Comparison of ENCODE assay signal across 24 mouse cellular contexts in the genomic region with DNA sequence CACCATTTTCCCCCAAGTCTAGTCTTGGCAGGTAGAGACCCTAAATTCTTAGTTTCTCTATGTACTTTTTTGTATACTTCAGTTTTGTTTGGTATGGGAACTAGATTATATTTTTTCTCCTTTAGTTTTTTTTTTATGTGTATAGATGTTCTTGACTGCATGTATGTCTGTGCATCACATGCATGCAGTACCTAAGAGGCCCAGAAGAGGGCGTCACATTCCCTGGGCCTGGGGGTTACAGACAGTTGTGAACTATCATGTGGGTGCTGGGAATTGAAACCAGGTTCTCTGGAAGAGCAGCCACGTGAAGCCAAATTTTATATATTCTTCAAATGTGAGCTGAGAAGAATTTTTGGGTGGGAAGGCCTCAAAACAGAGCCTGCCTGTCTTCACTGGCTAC. TPM values are rescaled to one million over a fixed set of nuclear protein-coding genes. Genes with fewer than 3 reads are reported as not detected.
DNase-seq lines count a peak whose midpoint lies in the region; ATAC-seq and TF ChIP-seq lines count a peak whose summit lies in the region.
"Had no signal": no experiment of that assay in that cellular context is flagged by ENCODE, and none has a peak within 500 bp of the region (broad histone marks: within the 10 kb centered on the region; RNA-seq: fewer than 3 reads in every experiment).

No protein-coding gene starts in this region.

- H3K9me3 ChIP-seq in liver, embryonic 12.5 days (replicated peaks): no peaks in the 10 kb centered on the region
- no peaks in the 10 kb centered on the region for H3K9me3 ChIP-seq in E14TG2a.4 (ENCODE audit: low read length)
- H3K9me3 ChIP-seq: embryonic facial prominence, embryonic 10.5 days; heart, embryonic 13.5 days; hindbrain, embryonic 15.5 days; limb, embryonic 10.5 days; liver, embryonic 15.5 days had no signal

- no peak overlapping the region for H3K9ac ChIP-seq in liver, adult 2 months (ENCODE audit: low read depth, low read length)
- H3K9ac ChIP-seq in liver, embryonic 12.5 days: no peak overlapping the region
- H3K9ac ChIP-seq: heart, embryonic 13.5 days; hindbrain, embryonic 15.5 days; liver, embryonic 15.5 days had no signal

- TF ChIP-seq CTCF in gastrocnemius, adult 2 months (IDR thresholded peaks at IDR 0.05): peak; percentile 41
- peak; percentile 32; the same call in 1 of the 2 replicates for TF ChIP-seq CTCF in liver, adult 2 months (IDR thresholded peaks at IDR 0.05; ENCODE audit: low read depth, low read length)
- TF ChIP-seq CTCF in E14TG2a.4 (conservative IDR thresholded peaks at IDR 0.05; ENCODE audit: low read length): peak; percentile 50
- no peak for TF ChIP-seq CTCF in cerebellum, adult 2 months (IDR thresholded peaks at IDR 0.05; ENCODE audit: borderline replicate concordance, insufficient read depth, low read depth, low read length)

- TF ChIP-seq POLR2A in liver, adult 2 months (IDR thresholded peaks at IDR 0.05; ENCODE audit: extremely low read depth, insufficient read depth, low read length): no peak
- TF ChIP-seq POLR2A in cerebellum, adult 2 months (IDR thresholded peaks at IDR 0.05; ENCODE audit: borderline replicate concordance, insufficient read depth, low read length): no peak

- 67% methylated on average over 2 of the region's 2 CpGs for WGBS in liver, adult 2 months
- WGBS in liver, embryonic 12.5 days (ENCODE audit: insufficient replicate concordance): 31% methylated on average over 2 of the region's 2 CpGs
- WGBS in cerebellum, adult 2 months: 74% methylated on average over 2 of the region's 2 CpGs

- no peak overlapping the region for H3K4me2 ChIP-seq in liver, embryonic 12.5 days
- H3K4me2 ChIP-seq: heart, embryonic 13.5 days; hindbrain, embryonic 15.5 days; liver, embryonic 15.5 days had no signal

- peaks cover 59% of the 10 kb centered on the region for H3K36me3 ChIP-seq in liver, adult 2 months (ENCODE audit: control insufficient read depth, insufficient read depth, low read length)
- H3K36me3 ChIP-seq in liver, embryonic 12.5 days: no peaks in the 10 kb centered on the region
- H3K36me3 ChIP-seq in E14TG2a.4 (ENCODE audit: insufficient read depth, low read length): no peaks in the 10 kb centered on the region
- H3K36me3 ChIP-seq: embryonic facial prominence, embryonic 10.5 days; heart, embryonic 13.5 days; hindbrain, embryonic 15.5 days; limb, embryonic 10.5 days had no signal

- no peak overlapping the region for H3K4me3 ChIP-seq in gastrocnemius, adult 2 months
- no peak overlapping the region for H3K4me3 ChIP-seq in liver, adult 2 months (ENCODE audit: insufficient read depth, low read depth, low read length)
- no peak overlapping the region for H3K4me3 ChIP-seq in liver, embryonic 12.5 days
- H3K4me3 ChIP-seq in E14TG2a.4 (replicated peaks; ENCODE audit: low read length): no peak overlapping the region
- H3K4me3 ChIP-seq in cerebellum, adult 2 months (replicated peaks; ENCODE audit: insufficient read depth, low read depth, low read length): no peak overlapping the region
- H3K4me3 ChIP-seq: embryonic facial prominence, embryonic 10.5 days; heart, embryonic 13.5 days; hindbrain, embryonic 15.5 days; limb, embryonic 10.5 days; liver, embryonic 15.5 days had no signal

- H3K79me2 ChIP-seq in liver, adult 2 months (ENCODE audit: control insufficient read depth, insufficient read depth, low read length): no peaks in the 10 kb centered on the region

- no peak for DNase-seq in gastrocnemius, adult 2 months
- DNase-seq in gastrocnemius, postnatal 14 days: no peak
- no peak for DNase-seq in liver, adult 2 months (ENCODE audit: extremely low read depth, low read depth, low spot score)
- peak; percentile 21 for DNase-seq in induced T-regulatory cell, adult 2 months (ENCODE audit: low read depth)
- no peak for DNase-seq in left cerebral cortex, postnatal 4 days
- DNase-seq in cerebellum, adult 2 months: no peak
- DNase-seq: adrenal gland, postnatal 25 days; cerebellum, adult 18-20 months; heart, postnatal 4 days; kidney, adult 11 months; kidney, postnatal 10 days; thymus, adult 18-20 months; thymus, postnatal 4 days had no signal

- ATAC-seq in liver, embryonic 12.5 days: no peak
- ATAC-seq: activated CD4-positive, CD25-positive, alpha-beta regulatory T cell, adult 4 months; midbrain, embryonic 16.5 days had no signal

- peaks cover 3% of the 10 kb centered on the region; the same call in 1 of the 2 replicates for H3K4me1 ChIP-seq in liver, adult 2 months (ENCODE audit: control insufficient read depth, insufficient read depth, low read length)
- H3K4me1 ChIP-seq in liver, embryonic 12.5 days: no peaks in the 10 kb centered on the region
- H3K4me1 ChIP-seq in E14TG2a.4 (replicated peaks; ENCODE audit: low read depth, low read length): peaks cover 7% of the 10 kb centered on the region
- no peaks in the 10 kb centered on the region for H3K4me1 ChIP-seq in cerebellum, adult 2 months (ENCODE audit: control insufficient read depth, insufficient read depth, low read length)
- H3K4me1 ChIP-seq: embryonic facial prominence, embryonic 10.5 days; heart, embryonic 13.5 days; hindbrain, embryonic 15.5 days; limb, embryonic 10.5 days; liver, embryonic 15.5 days had no signal

- intact Hi-C loops in gastrocnemius, adult 2 months (cut with DNase I): no loop called here
- intact Hi-C loops in gastrocnemius, postnatal 14 days (cut with DNase I; ENCODE audit: low total_unique reads): no loop called here
- intact Hi-C loops in left cerebral cortex, postnatal 4 days (cut with DNase I): no loop called here

- H3K27me3 ChIP-seq in liver, adult 2 months (ENCODE audit: control insufficient read depth, insufficient read depth, low read length): no peaks in the 10 kb centered on the region
- no peaks in the 10 kb centered on the region for H3K27me3 ChIP-seq in liver, embryonic 12.5 days (replicated peaks)
- 0 out of 2 replicates have a peak, but pooled peaks cover 2% of the 10 kb centered on the region for H3K27me3 ChIP-seq in E14TG2a.4 (ENCODE audit: insufficient read depth, low read length)
- no peaks in the 10 kb centered on the region for H3K27me3 ChIP-seq in cerebellum, adult 2 months (ENCODE audit: control insufficient read depth, insufficient read depth, low read length)
- H3K27me3 ChIP-seq: hindbrain, embryonic 15.5 days; liver, embryonic 15.5 days had no signal

- H3K27ac ChIP-seq in gastrocnemius, adult 2 months: no peak overlapping the region
- no peak overlapping the region for H3K27ac ChIP-seq in liver, adult 2 months (replicated peaks; ENCODE audit: insufficient read depth, low read depth, low read length)
- no peak overlapping the region for H3K27ac ChIP-seq in liver, embryonic 12.5 days
- H3K27ac ChIP-seq in cerebellum, adult 2 months (ENCODE audit: insufficient read depth, low read length): no peak overlapping the region
- H3K27ac ChIP-seq: embryonic facial prominence, embryonic 10.5 days; heart, embryonic 13.5 days; hindbrain, embryonic 15.5 days; limb, embryonic 10.5 days; liver, embryonic 15.5 days had no signal

RNA-seq across cellular contexts. Expression of a gene that starts 14.4 kb away (rescaled TPM):
- under 1 TPM; 0.06 to 0.20 TPM for total RNA-seq in gastrocnemius, adult 2 months (2021)
- total RNA-seq in gastrocnemius, postnatal 14 days (2021): under 1 TPM; 0.11 to 0.16 TPM
- total RNA-seq in liver, adult 2 months (2014; rRNA removed): 0.18 and 0.20 TPM in 2 replicates
- 0.06 and 0.28 TPM in 2 replicates for polyA plus RNA-seq in liver, adult 2 months (2012; rRNA removed)
- polyA plus RNA-seq in liver, embryonic 12.5 days (2016; fragmentation: Nextera tagmentation; extraction: Ambion mirVana): not detected in 2 replicates
- total RNA-seq in left cerebral cortex, postnatal 4 days (2021): under 1 TPM; 0.46 to 0.82 TPM
- 0.16 and 0.33 TPM in 2 replicates for polyA plus RNA-seq in cerebellum, adult 2 months (2012; rRNA removed)
- total RNA-seq: granulocyte monocyte progenitor cell, adult 5-6 weeks; heart, postnatal 4 days had no signal
- polyA plus RNA-seq: activated CD4-positive, CD25-positive, alpha-beta regulatory T cell, adult 4 months; embryonic facial prominence, embryonic 10.5 days; forebrain, embryonic 11.5 days; heart, embryonic 13.5 days had no signal

RNA-seq across cellular contexts. Expression of a gene that starts 20.4 kb away (rescaled TPM):
- under 1 TPM; 0.50 to 0.66 TPM for total RNA-seq in gastrocnemius, adult 2 months (2021)
- total RNA-seq in gastrocnemius, postnatal 14 days (2021): 1 to 10 TPM; 1.3 to 1.7 TPM
- total RNA-seq in liver, adult 2 months (2014; rRNA removed): 38.3 and 38.6 TPM in 2 replicates
- polyA plus RNA-seq in liver, adult 2 months (2012; rRNA removed): 43.5 and 44.5 TPM in 2 replicates
- polyA plus RNA-seq in liver, embryonic 12.5 days (2016; fragmentation: Nextera tagmentation; extraction: Ambion mirVana): 2.1 and 2.3 TPM in 2 replicates
- 1 to 10 TPM; 1.1 to 1.2 TPM for total RNA-seq in left cerebral cortex, postnatal 4 days (2021)
- 4.1 and 4.5 TPM in 2 replicates for polyA plus RNA-seq in cerebellum, adult 2 months (2012; rRNA removed)

RNA-seq across cellular contexts. Expression of a gene that starts 20.8 kb away (rescaled TPM):
- total RNA-seq in gastrocnemius, adult 2 months (2021): 1 to 10 TPM; 5.7 to 7.8 TPM
- total RNA-seq in gastrocnemius, postnatal 14 days (2021): 1 to 10 TPM; 8.3 to 8.8 TPM
- 11.5 and 15.6 TPM in 2 replicates for total RNA-seq in liver, adult 2 months (2014; rRNA removed)
- 13.1 and 16.6 TPM in 2 replicates for polyA plus RNA-seq in liver, adult 2 months (2012; rRNA removed)
- polyA plus RNA-seq in liver, embryonic 12.5 days (2016; fragmentation: Nextera tagmentation; extraction: Ambion mirVana): 7.5 and 8.2 TPM in 2 replicates
- total RNA-seq in left cerebral cortex, postnatal 4 days (2021): 10 to 100 TPM; 17.7 to 21.1 TPM
- polyA plus RNA-seq in cerebellum, adult 2 months (2012; rRNA removed): 26.6 and 26.9 TPM in 2 replicates

RNA-seq across cellular contexts. Expression of a gene that starts 42.8 kb away (rescaled TPM):
- 10 to 100 TPM in 1 of 2 experiments, 1 to 10 TPM in 1; 6.5 to 13.9 TPM for total RNA-seq in gastrocnemius, adult 2 months (2021)
- 10 to 100 TPM; 18.9 to 21.7 TPM for total RNA-seq in gastrocnemius, postnatal 14 days (2021)
- total RNA-seq in liver, adult 2 months (2014; rRNA removed): 11.5 and 13.2 TPM in 2 replicates
- 16.6 and 19.4 TPM in 2 replicates for polyA plus RNA-seq in liver, adult 2 months (2012; rRNA removed)
- 44.2 and 44.5 TPM in 2 replicates for polyA plus RNA-seq in liver, embryonic 12.5 days (2016; fragmentation: Nextera tagmentation; extraction: Ambion mirVana)
- 10 to 100 TPM; 42.2 to 42.5 TPM for total RNA-seq in left cerebral cortex, postnatal 4 days (2021)
- polyA plus RNA-seq in cerebellum, adult 2 months (2012; rRNA removed): 15.9 and 16.5 TPM in 2 replicates

RNA-seq across cellular contexts. Expression of a gene that starts 42.8 kb away (rescaled TPM):
- total RNA-seq in gastrocnemius, adult 2 months (2021): 10 to 100 TPM; 82.6 to 93.4 TPM
- 10 to 100 TPM; 66.9 to 77.6 TPM for total RNA-seq in gastrocnemius, postnatal 14 days (2021)
- total RNA-seq in liver, adult 2 months (2014; rRNA removed): 80.9 and 90.9 TPM in 2 replicates
- 63.8 and 74.6 TPM in 2 replicates for polyA plus RNA-seq in liver, adult 2 months (2012; rRNA removed)
- polyA plus RNA-seq in liver, embryonic 12.5 days (2016; fragmentation: Nextera tagmentation; extraction: Ambion mirVana): 108 and 110 TPM in 2 replicates
- 10 to 100 TPM; 59.8 to 64.3 TPM for total RNA-seq in left cerebral cortex, postnatal 4 days (2021)
- 78.7 and 80.6 TPM in 2 replicates for polyA plus RNA-seq in cerebellum, adult 2 months (2012; rRNA removed)

Comparison
In these comparisons a context has a peak if more than half of its experiments do, and no peak if none do; other contexts are left out.
1. RNA of a gene that starts 20.4 kb away (total RNA-seq): 38.3 to 38.6 TPM in liver, adult 2 months; 1.3 to 1.7 TPM in gastrocnemius, postnatal 14 days, 1.1 to 1.2 TPM in left cerebral cortex, postnatal 4 days and 0.50 to 0.66 TPM in gastrocnemius, adult 2 months; every median in the first group is over 10 times any median in the second.